Comparison of ENCODE assay signal across 8 mouse cellular contexts in the genomic region with DNA sequence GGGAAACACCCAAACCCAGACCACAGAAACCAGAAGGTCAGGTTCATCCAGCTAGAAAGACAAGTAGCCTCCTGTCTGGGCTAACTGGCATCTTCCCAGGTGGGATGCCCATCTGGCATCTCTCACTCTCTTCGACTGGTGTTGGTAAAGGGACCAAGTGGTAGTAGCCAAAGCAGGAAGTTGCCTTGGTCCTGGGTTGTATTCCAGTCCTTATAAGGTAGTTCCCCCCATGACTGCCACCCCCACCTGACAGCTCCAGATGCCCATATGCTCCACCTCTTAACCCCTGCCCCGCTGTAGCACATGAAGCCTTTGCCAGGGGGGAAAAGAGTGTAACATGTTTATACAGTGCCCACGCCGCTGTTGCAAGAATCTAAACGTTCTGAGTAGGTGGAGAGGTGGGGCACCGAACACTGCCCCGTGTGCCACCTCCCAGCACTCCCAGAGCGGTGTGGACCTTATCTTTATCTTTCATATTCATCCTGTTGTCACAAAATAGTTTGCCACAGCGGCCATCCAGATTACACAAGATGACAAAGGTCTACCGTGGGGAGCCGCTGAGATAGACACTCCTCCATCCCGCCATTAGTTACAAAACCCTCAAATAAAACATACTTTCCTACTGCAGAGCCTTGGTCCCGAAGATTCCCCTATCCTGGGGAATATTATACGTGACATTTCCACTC. TPM values are rescaled to one million over a fixed set of nuclear protein-coding genes. Genes with fewer than 3 reads are reported as not detected.
DNase-seq lines count a peak whose midpoint lies in the region; ATAC-seq and TF ChIP-seq lines count a peak whose summit lies in the region.

No protein-coding gene starts in this region.

- H3K9ac ChIP-seq in MEL (ENCODE audit: control insufficient read depth, low read depth, low read length, poor library complexity, severe bottlenecking): peak overlapping the region; percentile 71
- peak overlapping the region; percentile 91 for H3K9ac ChIP-seq in forebrain, embryonic 13.5 days
- peak overlapping the region; percentile 92 for H3K9ac ChIP-seq in intestine, embryonic 15.5 days
- H3K9ac ChIP-seq in stomach, embryonic 16.5 days (ENCODE audit: low read length): peak overlapping the region; percentile 94

- WGBS in forebrain, embryonic 13.5 days: 36% methylated on average over 14 of the region's 14 CpGs
- 14% methylated on average over 14 of the region's 14 CpGs for WGBS in intestine, embryonic 15.5 days
- WGBS in stomach, embryonic 16.5 days: 11% methylated on average over 14 of the region's 14 CpGs

- no peak for TF ChIP-seq CTCF in gastrocnemius, adult 2 months (IDR thresholded peaks at IDR 0.05)
- no peak for TF ChIP-seq CTCF in MEL (IDR thresholded peaks at IDR 0.05 in 2 of 3, conservative IDR thresholded peaks at IDR 0.05 in 1 of 3; ENCODE audit: control insufficient read depth in 1 of 3, insufficient read depth in 1 of 3, low read depth in 2 of 3, low read length in 3 of 3, poor library complexity in 1 of 3, severe bottlenecking in 1 of 3)

- intact Hi-C loops in gastrocnemius, adult 2 months (cut with DNase I): loop anchor here (2.0 to 10.0 kb wide), 3 partner anchors 51 to 343 kb away; a partner anchor contains a TSS

- H3K79me2 ChIP-seq in MEL (ENCODE audit: control insufficient read depth, insufficient read depth, low read length, poor library complexity): no peaks in the 10 kb centered on the region; the same call in 1 of the 2 replicates

- no peaks in the 10 kb centered on the region for H3K27me3 ChIP-seq in MEL (ENCODE audit: control insufficient read depth in 1 of 2, insufficient read depth in 2 of 2, low read length in 2 of 2)
- H3K27me3 ChIP-seq in forebrain, embryonic 13.5 days: no peaks in the 10 kb centered on the region
- H3K27me3 ChIP-seq in intestine, embryonic 15.5 days (replicated peaks): no peaks in the 10 kb centered on the region
- no peaks in the 10 kb centered on the region for H3K27me3 ChIP-seq in megakaryocyte, embryonic 14.5 days (replicated peaks)
- no peaks in the 10 kb centered on the region for H3K27me3 ChIP-seq in stomach, embryonic 16.5 days (ENCODE audit: control insufficient read depth, insufficient read depth, low read length)

- peak in 1 of 2 experiments; percentile 14; a peak in 1 of 4 replicates for TF ChIP-seq POLR2A in MEL (IDR thresholded peaks at IDR 0.05; ENCODE audit: control insufficient read depth in 1 of 2, insufficient read depth in 1 of 2, low read depth in 1 of 2, low read length in 2 of 2, poor library complexity in 1 of 2)

- DNase-seq in gastrocnemius, adult 2 months: peak; percentile 71
- no peak for DNase-seq in gastrocnemius, postnatal 4 days (ENCODE audit: low spot score in 2 of 2)
- DNase-seq in MEL (ENCODE audit: low read depth, low spot score): peak; percentile 54
- DNase-seq in ovary, postnatal 10 days (ENCODE audit: low spot score): no peak

- peak overlapping the region; percentile 98 for H3K27ac ChIP-seq in gastrocnemius, adult 2 months
- no peak overlapping the region for H3K27ac ChIP-seq in MEL (ENCODE audit: control insufficient read depth, low read depth, low read length)
- peak overlapping the region; percentile 48; the same call in 1 of the 2 replicates for H3K27ac ChIP-seq in forebrain, embryonic 13.5 days
- peak overlapping the region; percentile 54 for H3K27ac ChIP-seq in intestine, embryonic 15.5 days
- H3K27ac ChIP-seq in stomach, embryonic 16.5 days (ENCODE audit: low read length): peak overlapping the region; percentile 50

- no peak for ATAC-seq in forebrain, embryonic 13.5 days
- ATAC-seq in intestine, embryonic 15.5 days: no peak
- no peak for ATAC-seq in stomach, embryonic 16.5 days (ENCODE audit: insufficient read depth, low FRiP score)

- H3K4me2 ChIP-seq in forebrain, embryonic 13.5 days: peak overlapping the region; percentile 80
- peak overlapping the region; percentile 90 for H3K4me2 ChIP-seq in intestine, embryonic 15.5 days (replicated peaks)
- H3K4me2 ChIP-seq in stomach, embryonic 16.5 days (ENCODE audit: low read depth, low read length): peak overlapping the region; percentile 87

- TF ChIP-seq RAD21 in MEL (IDR thresholded peaks at IDR 0.05; ENCODE audit: low read depth, low read length): no peak

- peaks cover 0 to 11% of the 10 kb centered on the region in 2 experiments; a peak in 3 of 4 replicates for H3K36me3 ChIP-seq in MEL (ENCODE audit: control insufficient read depth in 1 of 2, insufficient read depth in 2 of 2, low read length in 2 of 2)
- H3K36me3 ChIP-seq in forebrain, embryonic 13.5 days (ENCODE audit: poor library complexity, severe bottlenecking): peaks cover 37% of the 10 kb centered on the region
- H3K36me3 ChIP-seq in intestine, embryonic 15.5 days: peaks cover 22% of the 10 kb centered on the region
- H3K36me3 ChIP-seq in megakaryocyte, embryonic 14.5 days (replicated peaks; ENCODE audit: low read length): peaks cover 63% of the 10 kb centered on the region
- peaks cover 12% of the 10 kb centered on the region; the same call in 1 of the 2 replicates for H3K36me3 ChIP-seq in stomach, embryonic 16.5 days (ENCODE audit: control insufficient read depth, insufficient read depth, low read length)

- H3K4me3 ChIP-seq in gastrocnemius, adult 2 months: peak overlapping the region; percentile 98
- H3K4me3 ChIP-seq in MEL (ENCODE audit: control insufficient read depth in 1 of 2, insufficient read depth in 1 of 2, low read depth in 2 of 2, low read length in 2 of 2): peak overlapping the region; percentile 65 to 82
- peak overlapping the region; percentile 92 for H3K4me3 ChIP-seq in forebrain, embryonic 13.5 days
- peak overlapping the region; percentile 97 for H3K4me3 ChIP-seq in intestine, embryonic 15.5 days (replicated peaks)
- peak overlapping the region; percentile 97 for H3K4me3 ChIP-seq in megakaryocyte, embryonic 14.5 days (replicated peaks)
- H3K4me3 ChIP-seq in stomach, embryonic 16.5 days (replicated peaks; ENCODE audit: low read length): peak overlapping the region; percentile 95

- no peak for TF ChIP-seq EP300 in MEL (IDR thresholded peaks at IDR 0.05; ENCODE audit: low read depth in 1 of 2, low read length in 2 of 2)

- H3K9me3 ChIP-seq in MEL (replicated peaks; ENCODE audit: insufficient read depth, low read length): no peaks in the 10 kb centered on the region
- H3K9me3 ChIP-seq in forebrain, embryonic 13.5 days (replicated peaks): no peaks in the 10 kb centered on the region
- no peaks in the 10 kb centered on the region for H3K9me3 ChIP-seq in intestine, embryonic 15.5 days
- no peaks in the 10 kb centered on the region for H3K9me3 ChIP-seq in megakaryocyte, embryonic 14.5 days
- no peaks in the 10 kb centered on the region for H3K9me3 ChIP-seq in stomach, embryonic 16.5 days (replicated peaks; ENCODE audit: control insufficient read depth, low read length)

- peaks cover 0 to 16% of the 10 kb centered on the region in 2 experiments; a peak in 2 of 4 replicates for H3K4me1 ChIP-seq in MEL (ENCODE audit: control insufficient read depth in 1 of 2, insufficient read depth in 2 of 2, low read length in 2 of 2)
- H3K4me1 ChIP-seq in forebrain, embryonic 13.5 days: peaks cover 34% of the 10 kb centered on the region
- H3K4me1 ChIP-seq in intestine, embryonic 15.5 days (replicated peaks): peaks cover 21% of the 10 kb centered on the region
- peaks cover 57% of the 10 kb centered on the region for H3K4me1 ChIP-seq in megakaryocyte, embryonic 14.5 days
- H3K4me1 ChIP-seq in stomach, embryonic 16.5 days (ENCODE audit: control insufficient read depth, insufficient read depth, low read length): peaks cover 12% of the 10 kb centered on the region

RNA-seq across cellular contexts. Expression of a gene that starts 1.0 kb away (rescaled TPM):
- total RNA-seq in gastrocnemius, adult 2 months (2021): 10 to 100 TPM; 88.4 to 92.5 TPM
- total RNA-seq in gastrocnemius, postnatal 4 days (2021): 10 to 100 TPM; 60.4 to 61.3 TPM
- 4.3 and 5.2 TPM in 2 replicates for total RNA-seq in MEL (2012; rRNA removed)
- 10 to 100 TPM in 1 of 2 experiments, not detected in 1; 10.6 TPM for polyA plus RNA-seq in MEL (2012; ENCODE audit: insufficient read depth in 1 of 2, insufficient read length in 2 of 2, low read depth in 1 of 2, low replicate concordance in 2 of 2, missing spikeins in 1 of 2)
- polyA plus RNA-seq in forebrain, embryonic 13.5 days (2015; fragmentation: Nextera tagmentation; extraction: Ambion mirVana): 8.1 and 8.4 TPM in 2 replicates
- 3.4 and 4.5 TPM in 2 replicates for polyA plus RNA-seq in intestine, embryonic 15.5 days (2015; fragmentation: Nextera tagmentation; extraction: Ambion mirVana)
- 27.2 and 34.9 TPM in 2 replicates for polyA plus RNA-seq in megakaryocyte, embryonic 14.5 days (2012; ENCODE audit: insufficient read depth, low replicate concordance)
- polyA plus RNA-seq in stomach, embryonic 16.5 days (2015; fragmentation: Nextera tagmentation; extraction: Ambion mirVana): 4.1 and 4.4 TPM in 2 replicates

RNA-seq across cellular contexts. Expression of a gene that starts 36.3 kb away (rescaled TPM):
- total RNA-seq in gastrocnemius, adult 2 months (2021): 1 to 10 TPM; 4.2 to 6.2 TPM
- 10 to 100 TPM; 19.0 to 19.2 TPM for total RNA-seq in gastrocnemius, postnatal 4 days (2021)
- total RNA-seq in MEL (2012; rRNA removed): 14.7 and 19.5 TPM in 2 replicates
- 10 to 100 TPM in 1 of 2 experiments, not detected in 1; 30.0 TPM for polyA plus RNA-seq in MEL (2012; ENCODE audit: insufficient read depth in 1 of 2, insufficient read length in 2 of 2, low read depth in 1 of 2, low replicate concordance in 2 of 2, missing spikeins in 1 of 2)
- 90.6 and 94.0 TPM in 2 replicates for polyA plus RNA-seq in forebrain, embryonic 13.5 days (2015; fragmentation: Nextera tagmentation; extraction: Ambion mirVana)
- 42.6 and 44.5 TPM in 2 replicates for polyA plus RNA-seq in intestine, embryonic 15.5 days (2015; fragmentation: Nextera tagmentation; extraction: Ambion mirVana)
- polyA plus RNA-seq in megakaryocyte, embryonic 14.5 days (2012; ENCODE audit: insufficient read depth, low replicate concordance): 23.4 and 30.0 TPM in 2 replicates
- polyA plus RNA-seq in stomach, embryonic 16.5 days (2015; fragmentation: Nextera tagmentation; extraction: Ambion mirVana): 48.4 and 51.2 TPM in 2 replicates

RNA-seq across cellular contexts. Expression of a gene that starts 50.7 kb away (rescaled TPM):
- 10 to 100 TPM; 24.4 to 28.5 TPM for total RNA-seq in gastrocnemius, adult 2 months (2021)
- 10 to 100 TPM; 20.7 to 22.5 TPM for total RNA-seq in gastrocnemius, postnatal 4 days (2021)
- 41.9 and 50.3 TPM in 2 replicates for total RNA-seq in MEL (2012; rRNA removed)
- 10 to 100 TPM in 1 of 2 experiments, not detected in 1; 92.2 TPM for polyA plus RNA-seq in MEL (2012; ENCODE audit: insufficient read depth in 1 of 2, insufficient read length in 2 of 2, low read depth in 1 of 2, low replicate concordance in 2 of 2, missing spikeins in 1 of 2)
- 47.2 and 50.9 TPM in 2 replicates for polyA plus RNA-seq in forebrain, embryonic 13.5 days (2015; fragmentation: Nextera tagmentation; extraction: Ambion mirVana)
- polyA plus RNA-seq in intestine, embryonic 15.5 days (2015; fragmentation: Nextera tagmentation; extraction: Ambion mirVana): 27.4 and 29.9 TPM in 2 replicates
- 42.4 and 70.4 TPM in 2 replicates for polyA plus RNA-seq in megakaryocyte, embryonic 14.5 days (2012; ENCODE audit: insufficient read depth, low replicate concordance)
- 24.0 and 24.6 TPM in 2 replicates for polyA plus RNA-seq in stomach, embryonic 16.5 days (2015; fragmentation: Nextera tagmentation; extraction: Ambion mirVana)

RNA-seq across cellular contexts. Expression of a gene that starts 53.6 kb away (rescaled TPM):
- total RNA-seq in gastrocnemius, adult 2 months (2021): 10 to 100 TPM; 12.3 to 18.7 TPM
- 10 to 100 TPM; 16.6 to 17.4 TPM for total RNA-seq in gastrocnemius, postnatal 4 days (2021)
- 37.8 and 47.2 TPM in 2 replicates for total RNA-seq in MEL (2012; rRNA removed)
- polyA plus RNA-seq in MEL (2012; ENCODE audit: insufficient read depth in 1 of 2, insufficient read length in 2 of 2, low read depth in 1 of 2, low replicate concordance in 2 of 2, missing spikeins in 1 of 2): 10 to 100 TPM in 1 of 2 experiments, not detected in 1; 46.5 TPM
- polyA plus RNA-seq in forebrain, embryonic 13.5 days (2015; fragmentation: Nextera tagmentation; extraction: Ambion mirVana): 17.9 and 18.7 TPM in 2 replicates
- 18.7 and 19.4 TPM in 2 replicates for polyA plus RNA-seq in intestine, embryonic 15.5 days (2015; fragmentation: Nextera tagmentation; extraction: Ambion mirVana)
- 5.4 and 16.7 TPM in 2 replicates for polyA plus RNA-seq in megakaryocyte, embryonic 14.5 days (2012; ENCODE audit: insufficient read depth, low replicate concordance)
- polyA plus RNA-seq in stomach, embryonic 16.5 days (2015; fragmentation: Nextera tagmentation; extraction: Ambion mirVana): 16.1 and 16.6 TPM in 2 replicates

Comparison
In these comparisons a context has a peak if more than half of its experiments do, and no peak if none do; other contexts are left out.
1. DNase-seq: peak in gastrocnemius, adult 2 months (single experiment) and MEL (single experiment); none in gastrocnemius, postnatal 4 days (0 of 2) and ovary, postnatal 10 days (single experiment).
2. Peak in every context shown above with its lines, with median percentiles within 50 percentile points of each other: H3K4me3 ChIP-seq, H3K9ac ChIP-seq and H3K4me2 ChIP-seq.